Mouse (Mus musculus) MN1 (cell line): ENCODE measurements at regions not wholly inside any gene's neighbourhood (a gene's known extent, or its start where the extent isn't known, plus 50 kb on each side); places are given as distances from the start of the nearest gene placed in this dataset.

ENCODE experiments used
- DNase-seq: peaks from one replicate; pipeline ENCODE4 v3.0.0-alpha.2; 2016; ENCODE audit warnings: low spot score

- no peak for DNase-seq
Observed at GRCm38 (mm10) chr16:30160399-30160798, 96.2 kb downstream of the Hes1 start.

- DNase-seq, result no peak
Observed at GRCm38 (mm10) chr16:30163303-30163702, 99.1 kb downstream of the Hes1 start.

- DNase-seq, result no peak
Observed at GRCm38 (mm10) chr16:30165667-30166180, 101.5 kb downstream of the Hes1 start.

- DNase-seq, result no peak
Observed at GRCm38 (mm10) chr16:30171381-30172079, 95.8 kb downstream of the Cpn2 start.

GRCm38 (mm10) chr16:30172136-30172731, 95.1 kb downstream of the Cpn2 start:
- no peak for DNase-seq

- no peak for DNase-seq
Observed at GRCm38 (mm10) chr16:30172798-30173202, 94.5 kb downstream of the Cpn2 start.

GRCm38 (mm10) chr16:30173953-30174874, 93.1 kb downstream of the Cpn2 start:
- DNase-seq, result no peak

GRCm38 (mm10) chr16:30176306-30176705, 91.0 kb downstream of the Cpn2 start:
- DNase-seq, result no peak

- DNase-seq, result no peak
Observed at GRCm38 (mm10) chr16:30177769-30178168, 89.5 kb downstream of the Cpn2 start.

- DNase-seq, result peak; percentile 20
Observed at GRCm38 (mm10) chr16:30178596-30178995, 88.7 kb downstream of the Cpn2 start.

- DNase-seq, result peak; percentile 42
Observed at GRCm38 (mm10) chr16:30179504-30179976, 87.8 kb downstream of the Cpn2 start.

- no peak for DNase-seq
Observed at GRCm38 (mm10) chr16:30181116-30181515, 86.2 kb downstream of the Cpn2 start.

- peak; percentile 78 for DNase-seq
Observed at GRCm38 (mm10) chr16:30184591-30185265, 82.6 kb downstream of the Cpn2 start.

- peak; percentile 21 for DNase-seq
Observed at GRCm38 (mm10) chr16:30185707-30186106, 81.6 kb downstream of the Cpn2 start.

GRCm38 (mm10) chr16:30186201-30186700, 81.0 kb downstream of the Cpn2 start:
- DNase-seq, result peak; percentile 52

GRCm38 (mm10) chr16:30186701-30187270, 80.5 kb downstream of the Cpn2 start:
- peak; percentile 84 for DNase-seq

GRCm38 (mm10) chr16:30187400-30187799, 79.9 kb downstream of the Cpn2 start:
- DNase-seq, result peak; percentile 55

- DNase-seq, result peak; percentile 96
Observed at GRCm38 (mm10) chr16:30187907-30188414, 79.3 kb downstream of the Cpn2 start.

GRCm38 (mm10) chr16:30188769-30189430, 78.4 kb downstream of the Cpn2 start:
- DNase-seq, result peak; percentile 76

- DNase-seq, result no peak
Observed at GRCm38 (mm10) chr16:30190351-30190750, 76.9 kb downstream of the Cpn2 start.
